Mouse (Mus musculus) lung, adult 2 months (tissue): ENCODE measurements around the gene Lhx2.

Experiments used
- CTCF ChIP-seq: fragments of 200-500 bp; IDR thresholded peaks from 2 replicates; pipeline ENCODE4 v1.5.1; 2011; ENCODE audit warnings: mild to moderate bottlenecking, low read length, control low read depth; ENCODE audit not compliant: insufficient read depth
- POLR2A ChIP-seq: fragments of 200-500 bp; IDR thresholded peaks from 2 replicates; pipeline ENCODE4 v1.6.1; 2011; ENCODE audit warnings: low read depth, mild to moderate bottlenecking, control low read depth, low read length, borderline replicate concordance; ENCODE audit errors: extremely low read depth

DNA sequence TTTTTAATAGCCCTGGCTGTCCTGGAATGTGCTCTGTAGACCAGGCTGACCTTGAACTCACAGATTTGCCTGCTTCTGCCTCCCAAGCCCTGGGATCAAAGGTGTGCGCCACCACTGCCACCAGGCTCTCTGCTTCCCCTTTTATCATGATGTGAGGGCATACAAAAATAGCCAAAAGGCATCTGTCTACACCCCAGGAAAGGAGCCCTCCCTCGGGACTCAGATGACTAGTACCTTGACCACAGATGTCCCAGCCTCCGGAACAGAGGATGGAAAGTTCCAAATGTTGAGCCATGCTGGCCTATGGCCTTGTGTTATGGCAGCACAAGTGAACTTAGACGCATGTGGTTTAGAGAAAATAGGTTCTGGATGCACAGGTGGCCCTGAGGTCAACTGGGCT, 66.3 kb downstream of the Lhx2 start:
- TF ChIP-seq CTCF (no peak), POLR2A (no peak)
